8 mouse cellular contexts compared by ENCODE assay signal in the genomic region with DNA sequence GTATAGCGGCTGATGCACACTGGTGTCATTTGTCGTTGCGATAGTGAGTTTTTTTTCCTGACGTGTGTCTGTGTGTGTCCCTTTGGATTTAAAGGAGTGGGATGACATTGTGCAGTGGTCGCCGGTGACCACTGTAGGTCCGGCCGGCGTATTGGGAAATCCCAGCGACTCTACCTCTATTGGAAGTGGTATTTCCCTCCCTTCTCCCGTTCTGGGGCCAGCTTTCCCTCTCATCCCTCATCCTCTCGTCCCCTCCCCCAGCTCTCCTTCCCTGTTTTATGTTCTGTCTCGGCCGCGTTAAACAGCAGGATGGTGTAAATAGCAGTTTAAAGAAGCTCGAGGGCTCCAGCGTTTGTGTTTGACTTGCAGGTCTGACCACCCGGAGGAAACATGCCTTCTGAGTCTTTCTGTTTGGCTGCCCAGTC. TPM values are rescaled to one million over a fixed set of nuclear protein-coding genes. Genes with fewer than 3 reads are reported as not detected.
DNase-seq lines count a peak whose midpoint lies in the region; ATAC-seq and TF ChIP-seq lines count a peak whose summit lies in the region.

No protein-coding gene starts in this region.

- H3K27ac ChIP-seq in embryonic facial prominence, embryonic 11.5 days (replicated peaks; ENCODE audit: low read depth, low read length) = peak overlapping the region; percentile 74
- peak overlapping the region; percentile 46 for H3K27ac ChIP-seq in kidney, adult 2 months (ENCODE audit: insufficient read depth, low read depth, low read length)
- H3K27ac ChIP-seq in liver, embryonic 16.5 days (ENCODE audit: low read length) = peak overlapping the region; percentile 96
- peak overlapping the region; percentile 92 for H3K27ac ChIP-seq in neural tube, embryonic 12.5 days

- H3K4me3 ChIP-seq in embryonic facial prominence, embryonic 11.5 days (ENCODE audit: low read depth, low read length) = peak overlapping the region; percentile 74
- peak overlapping the region; percentile 70 for H3K4me3 ChIP-seq in kidney, adult 2 months (ENCODE audit: insufficient read depth, low read depth, low read length)
- H3K4me3 ChIP-seq in liver, embryonic 16.5 days (ENCODE audit: low read depth, low read length) = peak overlapping the region; percentile 91
- peak overlapping the region; percentile 79 for H3K4me3 ChIP-seq in neural tube, embryonic 12.5 days

- TF ChIP-seq CTCF in kidney, adult 2 months (conservative IDR thresholded peaks at IDR 0.05; ENCODE audit: insufficient read depth, insufficient read length, low read depth, low read length) = no peak

- H3K27me3 ChIP-seq in embryonic facial prominence, embryonic 11.5 days (ENCODE audit: control insufficient read depth, insufficient read depth, low read length) = no peaks in the 10 kb centered on the region
- no peaks in the 10 kb centered on the region for H3K27me3 ChIP-seq in kidney, adult 2 months (replicated peaks; ENCODE audit: control insufficient read depth, insufficient read depth, low read length)
- no peaks in the 10 kb centered on the region for H3K27me3 ChIP-seq in liver, embryonic 16.5 days (ENCODE audit: control insufficient read depth, insufficient read depth, low read depth, low read length)
- H3K27me3 ChIP-seq in neural tube, embryonic 12.5 days (replicated peaks) = no peaks in the 10 kb centered on the region

- WGBS in embryonic facial prominence, embryonic 11.5 days = under 1% methylated on average over 18 of the region's 18 CpGs
- WGBS in kidney, adult 2 months = under 1% methylated on average over 18 of the region's 18 CpGs
- under 1% methylated on average over 18 of the region's 18 CpGs for WGBS in liver, embryonic 16.5 days (ENCODE audit: insufficient replicate concordance)
- under 1% methylated on average over 18 of the region's 18 CpGs for WGBS in neural tube, embryonic 12.5 days

- no peaks in the 10 kb centered on the region for H3K9me3 ChIP-seq in embryonic facial prominence, embryonic 11.5 days (replicated peaks; ENCODE audit: control insufficient read depth, low read length)
- H3K9me3 ChIP-seq in liver, embryonic 16.5 days (replicated peaks; ENCODE audit: control insufficient read depth, low read length) = no peaks in the 10 kb centered on the region
- no peaks in the 10 kb centered on the region for H3K9me3 ChIP-seq in neural tube, embryonic 12.5 days

- peak; percentile 54 for ATAC-seq in embryonic facial prominence, embryonic 11.5 days (replicated peaks; ENCODE audit: insufficient number of reproducible peaks, low FRiP score, low TSS enrichment, low read depth)
- no peak for ATAC-seq in liver, embryonic 16.5 days (ENCODE audit: low read depth)
- ATAC-seq in neural tube, embryonic 12.5 days (ENCODE audit: low FRiP score, low read depth) = peak; percentile 70

- no peak for TF ChIP-seq POLR2A in kidney, adult 2 months (IDR thresholded peaks at IDR 0.05; ENCODE audit: low read depth, low read length)

- H3K4me2 ChIP-seq in embryonic facial prominence, embryonic 11.5 days (ENCODE audit: low read depth, low read length) = peak overlapping the region; percentile 46
- peak overlapping the region; percentile 65 for H3K4me2 ChIP-seq in liver, embryonic 16.5 days (ENCODE audit: low read depth, low read length)
- H3K4me2 ChIP-seq in neural tube, embryonic 12.5 days (replicated peaks) = peak overlapping the region; percentile 76

- H3K9ac ChIP-seq in embryonic facial prominence, embryonic 11.5 days (replicated peaks; ENCODE audit: low read length) = peak overlapping the region; percentile 74
- H3K9ac ChIP-seq in liver, embryonic 16.5 days (ENCODE audit: low read depth, low read length) = peak overlapping the region; percentile 87
- peak overlapping the region; percentile 80 for H3K9ac ChIP-seq in neural tube, embryonic 12.5 days

- DNase-seq in A20 (ENCODE audit: low read depth, low spot score) (peak; percentile 57), adipocyte (ENCODE audit: low spot score) (peak; percentile 42)
- DNase-seq in embryonic facial prominence, embryonic 11.5 days (ENCODE audit: low spot score) = peak; percentile 41
- peak; percentile 16 to 21 for DNase-seq in heart, adult 9 months (ENCODE audit: low spot score in 2 of 2)
- DNase-seq in kidney, adult 2 months = peak; percentile 46
- peak; percentile 46 for DNase-seq in yolk sac, embryonic 10.5 days (ENCODE audit: low spot score)

- H3K4me1 ChIP-seq in embryonic facial prominence, embryonic 11.5 days (ENCODE audit: control insufficient read depth, insufficient read depth, low read length) = no peaks in the 10 kb centered on the region
- H3K4me1 ChIP-seq in kidney, adult 2 months (ENCODE audit: control insufficient read depth, insufficient read depth, low read length) = peaks cover 15% of the 10 kb centered on the region; the same call in 1 of the 2 replicates
- peaks cover 22% of the 10 kb centered on the region for H3K4me1 ChIP-seq in liver, embryonic 16.5 days (ENCODE audit: control insufficient read depth, low read depth, low read length)
- H3K4me1 ChIP-seq in neural tube, embryonic 12.5 days = peaks cover 17% of the 10 kb centered on the region

- no peaks in the 10 kb centered on the region; the same call in 1 of the 2 replicates for H3K36me3 ChIP-seq in embryonic facial prominence, embryonic 11.5 days (replicated peaks; ENCODE audit: control insufficient read depth, insufficient read depth, low read depth, low read length)
- no peaks in the 10 kb centered on the region for H3K36me3 ChIP-seq in kidney, adult 2 months (ENCODE audit: control insufficient read depth, insufficient read depth, low read length)
- H3K36me3 ChIP-seq in liver, embryonic 16.5 days (ENCODE audit: control insufficient read depth, insufficient read depth) = no peaks in the 10 kb centered on the region; the same call in 1 of the 2 replicates
- H3K36me3 ChIP-seq in neural tube, embryonic 12.5 days = no peaks in the 10 kb centered on the region

RNA-seq across cellular contexts. Expression of gene Herc2, which starts 0.5 kb away (rescaled TPM):
- polyA plus RNA-seq in embryonic facial prominence, embryonic 11.5 days (2014; fragmentation: Nextera tagmentation; extraction: Ambion mirVana) = 22.9 and 27.4 TPM in 2 replicates
- 16.1 and 19.0 TPM in 2 replicates for polyA plus RNA-seq in kidney, adult 2 months (2012; rRNA removed)
- polyA plus RNA-seq in liver, embryonic 16.5 days (2015; fragmentation: Nextera tagmentation; extraction: Ambion mirVana) = 13.4 and 14.7 TPM in 2 replicates
- polyA plus RNA-seq in neural tube, embryonic 12.5 days (2016; fragmentation: Nextera tagmentation; extraction: Ambion mirVana) = 36.5 and 38.4 TPM in 2 replicates

RNA-seq across cellular contexts. Expression of gene Nipa1, which starts 30.7 kb away (rescaled TPM):
- 7.4 and 8.3 TPM in 2 replicates for polyA plus RNA-seq in embryonic facial prominence, embryonic 11.5 days (2014; fragmentation: Nextera tagmentation; extraction: Ambion mirVana)
- 3.6 and 4.5 TPM in 2 replicates for polyA plus RNA-seq in kidney, adult 2 months (2012; rRNA removed)
- polyA plus RNA-seq in liver, embryonic 16.5 days (2015; fragmentation: Nextera tagmentation; extraction: Ambion mirVana) = 10.2 and 10.7 TPM in 2 replicates
- 16.8 and 18.4 TPM in 2 replicates for polyA plus RNA-seq in neural tube, embryonic 12.5 days (2016; fragmentation: Nextera tagmentation; extraction: Ambion mirVana)

Comparison
In these comparisons a context has a peak if more than half of its experiments do, and no peak if none do; other contexts are left out.
1. H3K27ac ChIP-seq: peak in every context shown above with its lines; median percentile 96 in liver, embryonic 16.5 days; 92 in neural tube, embryonic 12.5 days; 74 in embryonic facial prominence, embryonic 11.5 days; 46 in kidney, adult 2 months.